Mouse (Mus musculus) kidney, postnatal 0 days (tissue): ENCODE measurements at regions not wholly inside any gene's neighbourhood (a gene's known extent, or its start where the extent isn't known, plus 50 kb on each side); places are given as distances from the start of the nearest gene placed in this dataset.

Experiments used
- ATAC-seq: fragments of 200-750 bp; cut with Nextera tagmentation; replicated peaks from 2 replicates; pipeline ENCODE4 v1.8.0; 2017; ENCODE audit warnings: low read depth, moderate number of reproducible peaks, moderate TSS enrichment, moderate library complexity; ENCODE audit not compliant: low FRiP score
- DNase-seq: peaks from one replicate; pipeline ENCODE4 v3.0.0-alpha.2; 2016; ENCODE audit warnings: low spot score
- H3K27ac ChIP-seq: fragments of 300-500 bp; sonication (generic); 2 replicates; pipeline ENCODE4 v1.5.1; 2014; ENCODE audit warnings: mild to moderate bottlenecking
- H3K27me3 ChIP-seq: fragments of 300-500 bp; sonication (generic); 2 replicates; pipeline ENCODE4 v1.6.1; 2014; ENCODE audit warnings: low read length, mixed read lengths; ENCODE audit not compliant: insufficient read depth
- H3K36me3 ChIP-seq: fragments of 300-500 bp; sonication (generic); 2 replicates; pipeline ENCODE4 v1.6.1; 2014; ENCODE audit warnings: low read length, mixed read lengths; ENCODE audit not compliant: insufficient read depth
- H3K4me1 ChIP-seq: fragments of 300-500 bp; sonication (generic); replicated peaks from 2 replicates; pipeline ENCODE4 v1.6.1; 2014; ENCODE audit warnings: antibody characterized with exemption, low read length, mixed read lengths; ENCODE audit not compliant: insufficient read depth
- H3K4me2 ChIP-seq: fragments of 300-500 bp; sonication (generic); 2 replicates; pipeline ENCODE4 v1.6.1; 2014; ENCODE audit warnings: mild to moderate bottlenecking, low read length, moderate library complexity, mixed read lengths
- H3K4me3 ChIP-seq: fragments of 300-500 bp; sonication (generic); replicated peaks from 2 replicates; pipeline ENCODE4 v1.5.1; 2014; ENCODE audit warnings: low read depth, low read length
- H3K9ac ChIP-seq: fragments of 300-500 bp; sonication (generic); 2 replicates; pipeline ENCODE4 v1.6.1; 2014; ENCODE audit warnings: low read depth, low read length
- H3K9me3 ChIP-seq: fragments of 300-500 bp; sonication (generic); replicated peaks from 2 replicates; pipeline ENCODE4 v1.6.1; 2016; ENCODE audit warnings: low read length, inconsistent platforms, mixed read lengths
- CTCF ChIP-seq: IDR thresholded peaks from 2 replicates; pipeline ENCODE4 v1.5.1; 2016; ENCODE audit warnings: antibody characterized with exemption, low read depth, mild to moderate bottlenecking, moderate library complexity
- WGBS: fragments of 180-500 bp; shearing (Covaris S2); extraction: QIAGEN DNeasy Blood & Tissue Kit; methylation state at CpG from one replicate; pipeline ENCODE4 v1.1.7; 2014; 5-methylcytosine and 5-hydroxymethylcytosine counted together

DNA sequence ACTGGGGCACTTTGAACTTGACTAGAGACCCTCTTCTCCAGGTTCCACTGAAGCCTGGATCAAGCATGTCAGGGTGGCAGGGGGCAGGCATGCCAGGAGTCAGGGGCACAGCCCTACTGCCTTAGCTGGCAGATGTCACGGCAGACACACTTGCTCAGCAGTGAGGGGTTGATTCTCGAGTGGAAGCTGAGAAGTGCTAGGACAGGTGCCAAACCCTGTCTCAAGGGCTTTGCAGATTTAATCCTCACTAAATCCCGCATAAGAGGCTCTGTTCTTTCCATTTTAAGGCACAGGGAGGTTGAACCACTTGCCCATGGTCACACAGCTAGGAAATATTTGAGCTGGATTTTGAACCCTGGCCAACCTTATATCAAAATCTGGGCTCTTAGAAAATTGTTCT is 223.5 kb upstream of the Mvb12b start:
- Histone ChIP-seq H3K36me3 (no peaks in the 10 kb centered on the region), H3K27me3 (no peaks in the 10 kb centered on the region), H3K9me3 (no peaks in the 10 kb centered on the region), H3K4me3 (no peak overlapping the region), H3K4me2 (no peak overlapping the region), H3K4me1 (0 out of 2 replicates have a peak, but pooled peaks cover 6% of the 10 kb centered on the region), H3K27ac (no peak overlapping the region), H3K9ac (no peak overlapping the region)
- 65% methylated on average over 3 of the region's 3 CpGs for WGBS
- ATAC-seq (no peak), DNase-seq (no peak)
- no peak for TF ChIP-seq CTCF

DNA sequence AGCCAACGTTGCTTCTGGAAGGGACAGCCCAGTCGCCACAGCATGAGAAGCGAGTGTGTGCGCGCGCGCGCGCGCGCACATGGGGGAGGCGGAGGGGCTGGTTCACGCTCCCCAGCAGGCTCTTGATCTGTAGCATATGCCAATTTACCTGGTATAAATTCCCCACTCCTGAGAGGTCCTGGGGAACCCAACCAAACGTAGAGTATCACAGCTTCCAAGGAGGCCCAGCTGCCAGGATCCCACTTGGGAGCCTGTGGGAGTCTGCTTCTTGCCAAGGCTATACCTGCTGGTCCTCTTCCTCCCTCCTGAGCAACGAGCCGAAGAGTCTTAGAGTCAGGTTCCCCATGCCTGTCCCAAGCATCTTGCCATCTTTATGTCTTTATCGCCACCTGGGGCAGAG is 222.8 kb upstream of the Mvb12b start:
- no peak for ATAC-seq

DNA sequence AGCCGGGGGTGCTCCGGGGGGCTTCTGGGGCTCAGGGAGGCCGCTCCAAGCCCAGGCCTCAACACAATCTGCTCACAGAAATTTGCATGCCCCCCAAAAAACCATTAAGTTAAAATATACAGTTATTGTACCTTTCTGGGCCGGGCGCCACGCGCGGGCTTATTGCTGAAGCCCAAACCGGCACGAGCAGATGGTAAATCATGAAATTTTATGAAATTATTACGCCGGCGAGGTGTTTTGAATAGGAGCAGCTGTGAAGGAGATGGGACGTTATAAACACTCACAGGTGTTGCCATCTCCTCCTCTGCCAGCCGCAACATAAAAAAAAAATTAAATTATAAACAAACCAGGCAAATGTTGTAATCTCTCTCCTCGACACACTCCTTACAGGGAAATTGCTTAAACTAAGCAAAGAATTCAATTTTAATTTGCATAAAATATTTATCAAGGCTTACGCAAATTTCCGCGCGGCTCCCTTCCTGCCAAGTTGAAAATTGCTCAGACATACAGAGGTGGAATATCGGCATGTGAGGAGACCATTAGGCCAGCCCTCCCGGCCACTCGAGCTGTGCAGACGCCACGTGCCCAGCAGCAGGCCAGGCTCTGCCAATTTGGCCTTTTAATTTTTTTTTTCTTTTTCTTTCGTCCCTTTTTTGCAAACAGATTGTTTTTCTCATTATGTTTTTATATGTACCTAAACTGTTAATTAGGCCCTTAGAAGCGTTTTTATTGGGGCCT is 220.0 kb upstream of the Mvb12b start:
- no peak overlapping the region for H3K9ac ChIP-seq
- no peaks in the 10 kb centered on the region for H3K36me3 ChIP-seq
- no peak overlapping the region for H3K4me2 ChIP-seq
- no peak for TF ChIP-seq CTCF
- H3K27me3 ChIP-seq = no peaks in the 10 kb centered on the region
- no peak overlapping the region for H3K27ac ChIP-seq
- H3K9me3 ChIP-seq = no peaks in the 10 kb centered on the region
- no peak overlapping the region for H3K4me3 ChIP-seq
- H3K4me1 ChIP-seq = 0 out of 2 replicates have a peak, but pooled peaks cover 9% of the 10 kb centered on the region
- DNase-seq = no peak
- no peak for ATAC-seq
- 68% methylated on average over 27 of the region's 27 CpGs for WGBS

More for the DNA sequence above, 222.8 kb upstream of the Mvb12b start:
- no peak overlapping the region for H3K4me3 ChIP-seq
- H3K36me3 ChIP-seq = no peaks in the 10 kb centered on the region
- no peak for DNase-seq
- H3K4me1 ChIP-seq = 0 out of 2 replicates have a peak, but pooled peaks cover 9% of the 10 kb centered on the region
- no peak overlapping the region for H3K4me2 ChIP-seq
- TF ChIP-seq CTCF = no peak
- 75% methylated on average over 17 of the region's 17 CpGs for WGBS
- no peaks in the 10 kb centered on the region for H3K27me3 ChIP-seq
- H3K9ac ChIP-seq = no peak overlapping the region
- H3K9me3 ChIP-seq = no peaks in the 10 kb centered on the region
- H3K27ac ChIP-seq = no peak overlapping the region

GRCm38 (mm10) chr2:34106837-34107565 is 219.3 kb upstream of the Mvb12b start:
- Histone ChIP-seq H3K9me3 (no peaks in the 10 kb centered on the region), H3K4me2 (peak overlapping the region; percentile 49), H3K36me3 (no peaks in the 10 kb centered on the region), H3K27me3 (no peaks in the 10 kb centered on the region), H3K4me3 (no peak overlapping the region), H3K4me1 (0 out of 2 replicates have a peak, but pooled peaks cover 9% of the 10 kb centered on the region), H3K27ac (no peak overlapping the region), H3K9ac (no peak overlapping the region)
- WGBS = 17% methylated on average over 15 of the region's 15 CpGs
- no peak for TF ChIP-seq CTCF
- no peak for ATAC-seq
- peak; percentile 65 for DNase-seq

GRCm38 (mm10) chr2:34106245-34106644 is 218.5 kb upstream of the Mvb12b start:
- Histone ChIP-seq H3K9me3 (no peaks in the 10 kb centered on the region), H3K4me2 (peak overlapping the region; percentile 49), H3K27me3 (no peaks in the 10 kb centered on the region), H3K4me3 (no peak overlapping the region), H3K4me1 (0 out of 2 replicates have a peak, but pooled peaks cover 9% of the 10 kb centered on the region), H3K36me3 (no peaks in the 10 kb centered on the region), H3K27ac (no peak overlapping the region), H3K9ac (no peak overlapping the region)
- 18% methylated on average over 9 of the region's 9 CpGs for WGBS
- DNase-seq (no peak), ATAC-seq (no peak)
- TF ChIP-seq CTCF = no peak

DNA sequence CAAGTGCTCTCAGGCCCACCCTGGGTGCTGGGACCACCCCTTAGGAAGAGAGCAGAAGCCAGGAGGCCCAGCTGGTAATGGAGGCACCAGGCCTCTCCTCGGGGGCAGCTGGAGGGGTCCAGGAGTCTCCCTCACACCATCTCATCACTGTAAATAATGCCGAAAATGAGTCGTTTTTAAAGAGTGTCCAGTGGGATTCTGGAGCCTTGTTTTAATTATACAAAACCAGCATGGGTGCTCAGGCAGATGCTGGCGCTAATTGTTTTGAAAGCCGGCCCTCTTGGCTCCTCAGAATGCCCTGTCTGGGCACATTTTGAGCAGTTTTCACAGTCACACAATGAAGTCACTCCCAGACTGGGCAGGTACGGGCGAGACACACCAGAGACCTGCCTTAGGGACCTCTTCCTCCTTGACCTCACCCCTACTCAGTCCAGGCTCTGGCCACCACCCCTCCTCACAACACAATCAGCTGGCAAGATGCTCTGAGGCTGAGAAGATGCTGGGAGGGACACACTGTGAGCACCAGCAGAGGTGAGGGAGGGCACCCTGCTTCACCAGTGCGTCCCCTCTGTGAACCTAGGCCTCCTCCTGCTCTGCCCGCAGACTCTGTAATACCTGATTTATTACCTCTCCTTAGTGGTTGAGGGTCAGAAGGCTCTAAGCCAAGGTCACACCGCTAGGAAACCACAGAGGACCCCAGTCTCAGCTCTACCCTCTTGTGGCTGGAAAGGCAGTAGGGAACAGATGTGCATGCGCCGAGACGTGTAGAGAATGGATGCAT is 217.7 kb upstream of the Mvb12b start:
- H3K4me3 ChIP-seq = no peak overlapping the region

More for the DNA sequence above, 217.7 kb upstream of the Mvb12b start:
- DNase-seq (no peak), ATAC-seq (0 out of 2 replicates have a peak, but pooled peaks have one; percentile 46)
- TF ChIP-seq CTCF = peak; percentile 29; the same call in 1 of the 2 replicates
- no peak overlapping the region for H3K27ac ChIP-seq
- H3K36me3 ChIP-seq = no peaks in the 10 kb centered on the region
- WGBS = 39% methylated on average over 13 of the region's 13 CpGs
- no peak overlapping the region for H3K4me2 ChIP-seq
- H3K4me1 ChIP-seq = 0 out of 2 replicates have a peak, but pooled peaks cover 9% of the 10 kb centered on the region
- no peaks in the 10 kb centered on the region for H3K9me3 ChIP-seq
- H3K9ac ChIP-seq = no peak overlapping the region
- H3K27me3 ChIP-seq = no peaks in the 10 kb centered on the region
